Mouse (Mus musculus) neural tube, postnatal 0 days (tissue): ENCODE data around the gene Rims4. TPM values are rescaled to one million over a fixed set of nuclear protein-coding genes. Genes with fewer than 3 reads are reported as not detected.

Experiments
- polyA plus RNA-seq: library from polyadenylated mRNA; unstranded; fragments of >200 nt; fragmentation: Nextera tagmentation; extraction: Ambion mirVana; gene quantifications from 2 replicates; pipeline ENCODE4 v1.2.1, GENCODE M21; 2015

Rims4 gene
- 17.1 and 18.3 TPM in 2 replicates for polyA plus RNA-seq

DNA sequence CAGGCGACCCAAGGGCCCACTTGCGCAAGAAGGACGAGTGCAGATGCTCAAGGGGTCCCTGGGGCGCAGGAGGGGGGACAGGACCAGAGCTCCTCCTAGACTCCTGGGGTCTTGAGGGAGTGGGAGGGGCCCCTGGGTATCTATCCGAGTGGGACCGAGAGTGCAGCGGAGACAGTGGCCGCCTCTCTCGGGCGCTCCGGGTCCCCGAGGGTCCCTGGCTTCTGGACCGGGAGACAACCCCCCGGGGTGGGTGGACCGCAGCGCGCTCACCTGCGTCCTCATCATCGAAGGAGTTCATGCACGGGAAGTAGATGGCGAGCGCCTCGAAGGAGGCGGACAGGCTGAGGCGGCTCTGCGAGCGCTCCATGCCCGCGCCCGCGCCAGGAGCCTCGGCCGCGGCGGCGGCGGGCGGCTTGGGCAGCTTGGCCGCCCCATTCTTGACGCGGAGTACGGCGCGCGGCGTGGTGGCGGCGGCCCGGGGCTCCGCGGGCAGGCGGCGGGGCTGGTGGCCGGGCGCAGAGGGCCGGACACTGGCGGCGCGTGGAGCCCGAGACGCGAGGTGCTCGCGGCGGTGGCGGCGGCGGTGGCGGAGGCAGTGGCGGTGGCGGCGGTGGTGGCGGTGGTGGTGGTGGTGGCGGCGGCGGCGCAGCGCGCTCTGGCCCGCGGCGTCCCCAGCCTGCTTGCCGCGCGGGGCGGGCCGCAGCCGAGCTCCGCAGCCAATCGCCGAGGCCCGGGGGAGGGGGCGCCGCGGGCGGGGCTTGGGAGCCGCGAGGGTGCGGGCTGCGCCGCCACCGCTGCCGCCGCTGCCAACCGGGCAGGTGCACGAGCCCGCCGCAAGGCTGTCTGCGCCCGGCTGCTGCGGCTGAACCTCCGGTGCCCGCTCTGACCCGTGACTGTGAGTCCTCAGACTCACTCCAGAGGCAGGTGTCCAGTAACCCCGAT lies at the start of gene Rims4:
Gene Rims4, minus strand, starts transcription at position 367 of the 942 bp plus-strand sequence.

DNA sequence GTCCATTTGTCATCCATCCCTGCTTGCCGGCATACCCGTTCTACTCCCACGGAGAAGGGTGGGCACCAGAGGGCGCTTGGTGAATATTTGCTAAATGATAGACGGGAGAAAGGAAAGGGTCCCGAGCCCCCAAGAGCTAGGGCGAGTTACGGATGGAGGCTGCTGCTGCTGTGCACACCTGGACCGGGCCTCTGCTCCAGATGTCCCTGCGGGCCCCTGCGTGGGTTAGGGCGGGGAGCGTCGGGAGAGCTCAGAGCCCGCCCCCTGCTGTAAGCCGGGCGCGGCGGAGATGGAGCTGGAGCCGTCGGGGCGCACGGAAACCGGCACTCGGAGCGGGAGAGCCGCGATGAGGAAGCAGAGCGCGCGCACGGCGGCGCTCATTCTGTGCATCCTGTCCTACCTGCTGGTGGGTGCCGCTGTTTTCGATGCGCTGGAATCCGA lies 65.0 kb downstream of the Rims4 start, which contains the start of gene Kcnk15:
Gene Kcnk15, plus strand, starts transcription at position 191 of the 441 bp plus-strand sequence.

DNA sequence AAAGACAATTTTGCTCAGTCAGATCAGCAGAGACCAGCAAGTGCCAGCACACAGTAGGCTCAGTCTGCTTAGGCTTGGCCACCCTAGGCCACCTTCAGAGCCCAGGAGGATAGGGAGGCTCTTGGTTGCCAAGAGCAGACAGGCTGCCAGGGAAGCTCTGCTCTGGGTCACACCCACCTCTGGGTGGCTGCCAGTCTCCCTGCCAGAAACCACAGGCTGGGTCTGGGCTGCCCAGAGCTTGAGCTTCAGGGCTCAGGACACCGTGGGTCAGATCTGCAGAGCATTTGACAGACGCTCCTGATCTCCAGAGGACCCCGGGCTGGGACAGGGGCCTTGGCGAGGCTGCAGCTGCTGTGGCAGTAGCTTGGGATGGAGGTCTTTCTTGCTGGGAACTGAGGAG lies 97.9 kb downstream of the Rims4 start, which contains the start of gene Ccn5:
Gene Ccn5, plus strand, starts transcription at position 255 of the 400 bp plus-strand sequence.

Other genes with a start within 250 kb of the Rims4 start
- 3.0 and 3.3 TPM in 2 replicates for gene Ada, start 168.4 kb downstream of the Rims4 start, polyA plus RNA-seq
- gene Ccn5, start 97.8 kb downstream of the Rims4 start, polyA plus RNA-seq, result 0.61 and 0.66 TPM in 2 replicates
- 0.08 and 0.11 TPM in 2 replicates for gene Kcnk15, start 65.0 kb downstream of the Rims4 start, polyA plus RNA-seq
- 574 and 581 TPM in 2 replicates for gene Ywhab, start 76.3 kb upstream of the Rims4 start, polyA plus RNA-seq
- 1.5 and 1.7 TPM in 2 replicates for gene Pabpc1l, start 106.8 kb upstream of the Rims4 start, polyA plus RNA-seq
- gene Stk4, start 151.6 kb upstream of the Rims4 start, polyA plus RNA-seq, result 10.0 and 10.6 TPM in 2 replicates
- gene Tomm34, start 152.5 kb upstream of the Rims4 start, polyA plus RNA-seq, result 37.3 and 38.0 TPM in 2 replicates